Mouse (Mus musculus) kidney, adult 2 months (tissue): Measurements from ENCODE around the gene Mdga1. TPM values are rescaled to one million over a fixed set of nuclear protein-coding genes. Genes with fewer than 3 reads are reported as not detected.

Source experiments
- DNase-seq: peaks from one replicate; pipeline ENCODE4 v3.0.0; 2021
- H3K27ac ChIP-seq: fragments of 200-500 bp; 2 replicates; pipeline ENCODE4 v1.5.1; 2012; ENCODE audit warnings: low read depth, low read length, control low read depth, inconsistent platforms; ENCODE audit not compliant: insufficient read depth
- H3K27me3 ChIP-seq: fragments of 200-500 bp; replicated peaks from 2 replicates; pipeline ENCODE4 v1.6.1; 2012; ENCODE audit warnings: mild to moderate bottlenecking, moderate library complexity, low read length, inconsistent platforms; ENCODE audit not compliant: control insufficient read depth, insufficient read depth
- H3K36me3 ChIP-seq: fragments of 200-500 bp; 2 replicates; pipeline ENCODE4 v1.6.1; 2012; ENCODE audit warnings: mild to moderate bottlenecking, moderate library complexity, low read length, inconsistent platforms; ENCODE audit not compliant: control insufficient read depth, insufficient read depth
- H3K4me1 ChIP-seq: fragments of 200-500 bp; 2 replicates; pipeline ENCODE4 v1.6.1; 2011; ENCODE audit warnings: low read length; ENCODE audit not compliant: control insufficient read depth, insufficient read depth
- H3K4me3 ChIP-seq: fragments of 200-500 bp; 2 replicates; pipeline ENCODE4 v1.5.1; 2011; ENCODE audit warnings: mild to moderate bottlenecking, low read depth, low read length, control low read depth; ENCODE audit not compliant: insufficient read depth
- CTCF ChIP-seq: fragments of 200-500 bp; conservative IDR thresholded peaks from 2 replicates; pipeline ENCODE4 v1.5.1; 2011; ENCODE audit warnings: low read depth, mild to moderate bottlenecking, control low read depth, low read length, moderate library complexity, mixed read lengths; ENCODE audit not compliant: insufficient read depth, insufficient read length
- POLR2A ChIP-seq: fragments of 200-500 bp; IDR thresholded peaks from one replicate; pipeline ENCODE4 v1.6.1; 2011; ENCODE audit warnings: low read depth, low read length, control low read depth
- WGBS: fragments of 180-500 bp; shearing (Covaris S2); methylation state at CpG from one replicate; pipeline ENCODE4 v1.1.7; 2018; 5-methylcytosine and 5-hydroxymethylcytosine counted together
- polyA plus RNA-seq: library from polyadenylated mRNA; depleted of rRNA; stranded (reverse); fragments of >200 nt; gene quantifications from 2 replicates; pipeline ENCODE4 v1.2.3, GENCODE M21; 2012

Gene Mdga1
- polyA plus RNA-seq, 1 experiment, result 1.3 TPM

DNA sequence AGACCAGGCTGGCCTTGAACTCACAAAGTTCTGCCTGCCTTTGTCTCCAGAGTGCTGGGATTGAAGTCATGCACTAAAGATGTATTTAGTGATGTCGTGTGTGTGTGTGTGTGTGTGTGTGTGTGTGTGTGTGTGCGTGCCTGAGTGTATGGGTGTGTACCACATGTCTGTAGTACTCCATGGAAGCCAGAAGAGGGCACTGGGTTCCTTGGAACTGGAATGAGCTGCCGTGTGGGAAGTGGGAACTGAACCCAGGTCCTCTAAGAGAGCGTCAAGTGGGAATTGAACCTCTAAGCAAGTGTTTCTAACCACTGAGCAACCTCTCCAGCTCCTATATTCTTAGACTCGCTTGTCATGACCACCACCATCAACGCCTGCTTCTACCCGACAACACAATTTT lies 60.9 kb downstream of the Mdga1 start:
- Histone ChIP-seq H3K4me3 (no peak overlapping the region), H3K4me1 (no peaks in the 10 kb centered on the region), H3K27me3 (no peaks in the 10 kb centered on the region), H3K27ac (no peak overlapping the region), H3K36me3 (no peaks in the 10 kb centered on the region)
- no peak for DNase-seq
- 97% methylated on average over 7 of the region's 7 CpGs for WGBS
- TF ChIP-seq CTCF, result no peak
- TF ChIP-seq POLR2A, result no peak

DNA sequence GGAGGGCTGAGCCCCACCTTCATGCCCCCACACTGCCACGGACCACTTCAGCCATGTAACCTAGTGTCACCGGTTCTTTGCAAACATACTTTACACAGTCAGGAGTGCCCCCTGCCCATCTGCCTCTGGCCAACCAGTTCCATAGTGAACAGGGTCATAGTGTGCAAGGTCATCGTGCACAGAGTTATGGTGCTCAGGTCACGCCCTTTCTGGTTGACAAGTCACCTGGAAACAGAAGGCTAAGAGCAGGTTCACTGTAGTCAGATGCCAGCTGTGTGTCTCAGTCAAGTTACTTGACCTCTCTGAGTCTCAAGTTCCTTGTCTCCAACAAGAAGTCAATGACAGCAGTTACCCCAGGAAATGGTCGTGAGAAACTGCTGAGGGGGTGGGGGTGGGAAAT lies 65.2 kb downstream of the Mdga1 start:
- H3K4me3 ChIP-seq, result no peak overlapping the region
- H3K27ac ChIP-seq, result no peak overlapping the region
- WGBS, result 30% methylated on average over 5 of the region's 5 CpGs
- no peaks in the 10 kb centered on the region for H3K4me1 ChIP-seq
- no peaks in the 10 kb centered on the region for H3K36me3 ChIP-seq
- H3K27me3 ChIP-seq, result no peaks in the 10 kb centered on the region
- peak; percentile 54 for DNase-seq
- TF ChIP-seq CTCF (no peak), POLR2A (no peak)

DNA sequence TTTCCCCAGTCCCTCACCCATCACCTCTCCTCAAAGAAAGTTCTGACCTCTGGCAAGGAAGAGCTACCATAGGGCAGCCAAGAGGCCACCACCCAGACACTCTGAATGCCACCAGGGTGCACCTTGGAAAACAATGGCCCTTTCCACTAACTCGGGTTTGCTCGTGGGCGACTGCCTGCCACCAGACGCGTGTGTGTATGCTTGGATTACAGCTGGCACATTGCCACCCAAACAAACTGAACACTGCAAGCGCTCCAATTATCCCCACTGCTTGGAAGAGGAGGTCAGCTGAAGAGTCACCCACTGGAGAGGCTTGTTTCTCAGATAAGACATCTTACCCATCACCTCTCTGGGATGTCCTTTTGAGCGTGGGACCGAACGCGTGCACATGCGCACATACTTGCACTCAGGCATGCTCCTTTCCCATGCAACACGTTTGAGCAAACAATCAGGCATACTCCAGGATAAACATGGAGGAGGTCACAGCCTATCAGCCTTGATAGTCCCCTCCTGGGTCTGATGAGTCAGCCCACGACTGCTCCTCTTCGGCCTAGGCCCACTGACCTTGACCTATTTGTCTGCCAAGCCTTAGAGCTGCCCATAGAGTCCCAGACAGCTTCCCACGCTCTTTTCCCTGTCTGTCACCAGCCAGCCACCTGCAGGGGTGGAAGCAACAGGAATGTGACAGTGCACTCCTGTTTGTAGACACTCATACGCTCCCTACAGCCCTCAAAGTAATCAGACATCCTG lies 67.3 kb downstream of the Mdga1 start:
- 63% methylated on average over 16 of the region's 16 CpGs for WGBS
- H3K4me1 ChIP-seq, result no peaks in the 10 kb centered on the region
- TF ChIP-seq POLR2A (no peak), CTCF (no peak)
- no peak overlapping the region for H3K27ac ChIP-seq
- H3K36me3 ChIP-seq, result no peaks in the 10 kb centered on the region
- no peak for DNase-seq
- H3K4me3 ChIP-seq, result no peak overlapping the region
- no peaks in the 10 kb centered on the region for H3K27me3 ChIP-seq

DNA sequence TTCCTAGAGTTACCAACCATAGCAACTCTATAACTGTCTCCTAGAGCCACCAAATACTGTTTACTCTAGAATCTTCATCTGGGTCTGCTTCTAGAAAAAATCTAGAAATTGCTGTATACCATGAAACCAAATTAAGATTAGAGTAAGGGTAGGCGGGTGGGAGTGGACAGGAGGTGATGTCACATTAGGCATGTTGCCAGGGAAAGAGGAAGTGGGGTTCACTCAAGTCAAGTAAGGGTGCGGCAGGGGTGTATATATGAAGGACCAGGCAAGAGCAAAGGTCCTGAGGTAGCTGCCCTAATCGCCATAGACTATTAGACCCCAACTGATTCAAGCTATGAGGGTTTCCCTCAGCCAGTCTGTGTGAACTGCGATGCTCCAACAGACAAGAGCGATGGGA lies 69.6 kb downstream of the Mdga1 start:
- TF ChIP-seq POLR2A (no peak), CTCF (no peak)
- Histone ChIP-seq H3K4me3 (no peak overlapping the region), H3K27ac (no peak overlapping the region), H3K4me1 (no peaks in the 10 kb centered on the region), H3K36me3 (no peaks in the 10 kb centered on the region), H3K27me3 (no peaks in the 10 kb centered on the region)
- DNase-seq, result no peak
- 75% methylated on average over 5 of the region's 5 CpGs for WGBS

DNA sequence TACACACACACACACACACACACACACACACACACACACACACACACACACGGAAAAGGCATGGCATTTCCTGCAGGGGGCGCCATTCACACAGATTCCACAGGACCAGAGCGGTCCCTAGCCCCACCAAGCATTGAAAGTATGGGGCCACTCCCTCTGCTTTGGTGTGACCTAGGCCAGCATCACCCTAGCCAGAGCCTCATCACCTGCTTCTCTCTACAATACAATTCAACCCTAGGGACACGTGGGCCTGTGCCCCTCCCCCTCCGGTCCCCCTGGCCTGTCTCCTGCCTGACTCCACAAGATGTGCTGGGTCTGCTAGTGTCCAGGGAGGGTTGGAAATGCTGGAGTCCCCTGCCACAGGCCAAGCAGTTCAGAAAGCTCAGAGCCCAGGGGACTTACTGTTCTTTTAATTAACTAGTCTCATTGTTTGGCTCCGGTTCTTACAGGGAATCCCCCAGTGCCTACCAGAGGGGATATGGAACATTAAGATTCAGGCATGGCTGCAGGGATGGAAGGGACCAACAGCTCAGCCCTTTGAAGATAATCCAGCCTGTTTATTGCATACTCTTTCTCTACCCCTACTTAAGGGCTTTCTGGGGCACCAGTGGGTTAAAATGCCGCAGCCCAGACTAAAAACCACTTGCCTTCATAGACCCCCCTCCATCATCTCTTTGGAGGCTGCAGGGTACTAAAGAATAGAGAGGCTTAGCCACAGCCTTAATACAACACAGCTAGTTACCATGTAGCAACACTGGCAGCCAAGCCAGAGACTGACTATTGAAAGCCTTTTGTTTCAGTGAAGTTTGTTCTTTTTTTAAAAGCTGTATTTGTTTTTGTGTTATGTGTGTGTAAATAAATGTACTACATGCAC lies 73.5 kb downstream of the Mdga1 start:
- TF ChIP-seq CTCF (peak; percentile 40; the same call in 1 of the 2 replicates), POLR2A (no peak)
- Histone ChIP-seq H3K36me3 (no peaks in the 10 kb centered on the region), H3K4me3 (no peak overlapping the region), H3K27me3 (no peaks in the 10 kb centered on the region), H3K4me1 (no peaks in the 10 kb centered on the region), H3K27ac (no peak overlapping the region)
- WGBS, result 20% methylated on average over 7 of the region's 7 CpGs
- DNase-seq, result peak; percentile 14

DNA sequence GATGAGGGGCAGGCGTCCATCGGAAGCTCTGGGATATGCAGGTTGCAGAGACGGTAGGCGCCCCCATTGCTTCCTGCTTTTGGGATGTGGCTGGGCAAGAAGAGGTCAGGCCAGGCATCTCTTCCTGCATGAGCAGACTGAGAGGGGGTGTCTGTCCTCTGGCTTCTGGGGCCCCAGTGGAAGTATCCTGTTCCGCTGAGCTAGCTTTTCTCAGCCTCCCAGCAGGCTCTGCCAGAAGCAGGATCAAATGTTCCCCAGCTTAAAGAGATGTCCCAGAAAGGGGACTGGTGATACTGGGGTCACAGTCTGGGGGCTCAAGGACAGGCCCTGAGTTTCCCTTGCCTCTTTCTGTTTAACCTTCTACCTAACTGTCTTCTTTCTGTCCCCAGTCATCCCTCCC lies 74.3 kb downstream of the Mdga1 start:
- Histone ChIP-seq H3K27ac (no peak overlapping the region), H3K36me3 (no peaks in the 10 kb centered on the region), H3K4me3 (no peak overlapping the region), H3K4me1 (no peaks in the 10 kb centered on the region), H3K27me3 (no peaks in the 10 kb centered on the region)
- no peak for DNase-seq
- 84% methylated on average over 5 of the region's 5 CpGs for WGBS
- TF ChIP-seq POLR2A, result no peak
- TF ChIP-seq CTCF, result no peak

DNA sequence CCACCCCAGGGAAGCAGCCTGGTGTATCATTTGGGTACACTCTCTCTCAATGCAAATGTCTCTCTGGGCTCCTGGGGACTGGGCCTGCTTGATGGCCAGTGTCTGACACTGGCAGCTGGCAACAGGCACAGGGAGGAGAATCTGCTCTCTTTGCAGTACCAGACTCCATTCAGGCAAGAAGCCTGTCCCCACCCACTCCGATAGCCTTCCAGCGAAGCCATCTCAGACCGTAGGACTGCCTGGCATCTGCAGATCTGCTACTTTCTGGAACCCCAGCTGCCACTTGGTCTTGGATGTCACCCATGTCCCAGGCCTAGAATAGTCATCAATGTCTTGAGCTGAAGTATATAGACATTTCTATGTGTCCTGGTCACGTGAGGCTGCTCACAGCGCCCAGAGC lies 74.9 kb downstream of the Mdga1 start:
- 94% methylated on average over 5 of the region's 5 CpGs for WGBS
- H3K4me1 ChIP-seq, result no peaks in the 10 kb centered on the region
- H3K36me3 ChIP-seq, result no peaks in the 10 kb centered on the region
- TF ChIP-seq POLR2A, result no peak
- TF ChIP-seq CTCF, result no peak
- no peak overlapping the region for H3K27ac ChIP-seq
- DNase-seq, result no peak
- H3K4me3 ChIP-seq, result no peak overlapping the region
- H3K27me3 ChIP-seq, result no peaks in the 10 kb centered on the region
